Mouse (Mus musculus): ENCODE measurements around the gene Micu2. TPM values are rescaled to one million over a fixed set of nuclear protein-coding genes. Genes with fewer than 3 reads are reported as not detected.
A peak's percentile ranks its signal among the peaks of the same experiment; 100 is the strongest.

Gene Micu2
- polyA plus RNA-seq, 1 experiment from 2014 or later, result 84.4 TPM

DNA sequence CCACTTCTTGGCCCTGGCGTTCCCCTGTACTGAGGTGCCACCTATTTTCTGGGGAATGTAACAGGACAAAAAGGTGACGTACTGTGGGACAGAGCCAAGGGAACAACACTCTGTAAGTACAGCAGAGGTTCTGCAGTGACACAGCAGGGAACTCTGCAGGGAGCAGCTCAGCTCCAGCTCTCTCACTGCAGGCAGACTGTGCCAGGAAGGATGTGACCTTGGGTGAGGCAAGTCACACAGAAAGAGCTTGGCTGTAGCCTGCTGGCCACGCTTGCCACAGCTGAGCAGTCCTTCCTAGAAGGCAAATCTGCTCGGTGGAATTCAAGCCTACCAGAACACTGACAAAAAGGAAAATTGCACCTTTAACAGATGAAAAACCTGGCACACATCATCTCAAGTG, 117.3 kb downstream of the Micu2 start:
- no peaks in the 10 kb centered on the region for H3K36me3 ChIP-seq (ENCODE audit: insufficient read depth, low read length)
- ATAC-seq (replicated peaks; ENCODE audit: low FRiP score, low read depth), result no peak
- H3K4me2 ChIP-seq (ENCODE audit: low read length), result no peak overlapping the region
- peak; percentile 36; the same call in 1 of the 2 replicates for TF ChIP-seq CTCF (IDR thresholded peaks at IDR 0.05; ENCODE audit: low read depth)
- DNase-seq (ENCODE audit: low spot score), result peak; percentile 47
- no peak overlapping the region for H3K4me3 ChIP-seq (replicated peaks; ENCODE audit: low read depth, low read length)
- no peak overlapping the region for H3K9ac ChIP-seq (ENCODE audit: low read depth, low read length)
- H3K27me3 ChIP-seq (ENCODE audit: insufficient read depth, low read length), result no peaks in the 10 kb centered on the region
- H3K4me1 ChIP-seq (replicated peaks; ENCODE audit: insufficient read depth, low read length), result peaks cover 15% of the 10 kb centered on the region
- peak overlapping the region; percentile 50 for H3K27ac ChIP-seq
- WGBS, result 49% methylated on average over 4 of the region's 4 CpGs
- H3K9me3 ChIP-seq (replicated peaks; ENCODE audit: low read length), result no peaks in the 10 kb centered on the region

DNA sequence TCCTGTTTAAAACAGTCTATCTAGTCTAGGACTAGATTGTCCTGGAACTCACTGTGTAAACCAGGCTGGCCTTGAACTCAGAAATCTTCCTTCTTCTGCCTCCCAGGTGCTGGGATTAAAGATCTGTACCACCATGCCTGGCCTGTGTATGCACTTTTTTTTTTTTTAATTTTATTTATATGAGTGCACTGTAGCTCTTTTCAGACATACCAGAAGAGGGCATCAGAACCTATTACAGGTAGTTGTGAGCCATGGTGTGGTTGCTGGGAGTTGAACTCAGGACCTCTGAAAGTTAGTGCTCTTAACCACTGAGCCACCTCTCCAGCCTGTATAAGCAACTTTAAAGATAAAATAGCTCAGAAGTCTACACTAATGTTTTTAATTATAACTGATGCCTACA, 118.0 kb downstream of the Micu2 start:
- H3K27me3 ChIP-seq (ENCODE audit: insufficient read depth, low read length), result no peaks in the 10 kb centered on the region
- no peak for DNase-seq (ENCODE audit: low spot score)
- no peak overlapping the region for H3K4me2 ChIP-seq (ENCODE audit: low read length)
- no peak overlapping the region for H3K4me3 ChIP-seq (replicated peaks; ENCODE audit: low read depth, low read length)
- H3K9me3 ChIP-seq (replicated peaks; ENCODE audit: low read length), result no peaks in the 10 kb centered on the region
- H3K36me3 ChIP-seq (ENCODE audit: insufficient read depth, low read length), result no peaks in the 10 kb centered on the region
- no peak overlapping the region for H3K27ac ChIP-seq
- TF ChIP-seq CTCF (IDR thresholded peaks at IDR 0.05; ENCODE audit: low read depth), result peak; percentile 23; the same call in 1 of the 2 replicates
- no peak overlapping the region for H3K9ac ChIP-seq (ENCODE audit: low read depth, low read length)
- ATAC-seq (replicated peaks; ENCODE audit: low FRiP score, low read depth), result no peak
- peaks cover 15% of the 10 kb centered on the region for H3K4me1 ChIP-seq (replicated peaks; ENCODE audit: insufficient read depth, low read length)

GRCm38 (mm10) chr14:57877921-57878320, 121.1 kb downstream of the Micu2 start:
- Histone ChIP-seq H3K27ac (no peak overlapping the region), H3K4me3 (replicated peaks; ENCODE audit: low read depth, low read length) (no peak overlapping the region), H3K4me2 (ENCODE audit: low read length) (no peak overlapping the region), H3K9ac (ENCODE audit: low read depth, low read length) (no peak overlapping the region), H3K4me1 (replicated peaks; ENCODE audit: insufficient read depth, low read length) (peaks cover 11% of the 10 kb centered on the region; the same call in 1 of the 2 replicates), H3K9me3 (replicated peaks; ENCODE audit: low read length) (no peaks in the 10 kb centered on the region), H3K36me3 (ENCODE audit: insufficient read depth, low read length) (no peaks in the 10 kb centered on the region), H3K27me3 (ENCODE audit: insufficient read depth, low read length) (no peaks in the 10 kb centered on the region)
- DNase-seq (ENCODE audit: low spot score) (no peak), ATAC-seq (replicated peaks; ENCODE audit: low FRiP score, low read depth) (no peak)
- WGBS, result 95% methylated on average over 9 of the region's 9 CpGs
- no peak for TF ChIP-seq CTCF (IDR thresholded peaks at IDR 0.05; ENCODE audit: low read depth)

DNA sequence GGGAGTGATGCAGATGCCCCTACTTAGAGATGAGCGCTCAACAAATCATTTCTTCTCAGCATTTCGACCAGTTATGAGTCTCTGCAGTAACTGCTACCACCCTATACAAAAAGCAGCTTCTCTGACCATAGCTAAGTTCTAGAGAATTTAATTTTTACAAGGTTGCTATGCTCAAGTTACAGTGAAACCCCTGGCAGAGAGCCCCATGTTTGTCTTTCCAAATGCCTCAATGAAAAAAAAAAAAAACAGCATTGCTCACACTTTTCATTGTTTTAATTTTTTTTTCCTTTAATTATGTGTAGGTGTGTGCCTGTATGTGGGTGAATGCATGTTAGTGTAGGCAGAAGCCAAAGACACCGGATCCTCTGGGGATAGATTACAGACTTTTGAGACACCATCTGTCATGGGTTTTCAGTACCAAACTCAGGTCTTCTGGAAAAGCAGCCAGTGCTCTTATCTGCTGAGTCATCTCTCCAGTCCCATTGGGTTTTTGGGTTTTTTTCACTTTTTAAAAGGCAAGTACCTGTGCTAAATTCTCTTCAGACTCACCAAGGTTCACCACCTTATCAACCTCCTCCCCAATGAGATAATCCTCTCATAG, 132.3 kb downstream of the Micu2 start:
- no peak for DNase-seq (ENCODE audit: low spot score)
- TF ChIP-seq CTCF (IDR thresholded peaks at IDR 0.05; ENCODE audit: low read depth), result no peak
- ATAC-seq (replicated peaks; ENCODE audit: low FRiP score, low read depth), result no peak
- Histone ChIP-seq H3K4me1 (replicated peaks; ENCODE audit: insufficient read depth, low read length) (no peaks in the 10 kb centered on the region), H3K4me3 (replicated peaks; ENCODE audit: low read depth, low read length) (no peak overlapping the region), H3K9me3 (replicated peaks; ENCODE audit: low read length) (no peaks in the 10 kb centered on the region), H3K4me2 (ENCODE audit: low read length) (no peak overlapping the region), H3K27ac (no peak overlapping the region), H3K9ac (ENCODE audit: low read depth, low read length) (no peak overlapping the region), H3K27me3 (ENCODE audit: insufficient read depth, low read length) (no peaks in the 10 kb centered on the region), H3K36me3 (ENCODE audit: insufficient read depth, low read length) (peaks cover 14% of the 10 kb centered on the region)
- WGBS, result 87% methylated on average over 3 of the region's 3 CpGs

Other genes with a start within 250 kb of the Micu2 start
- 22.0 and 24.2 TPM in 2 replicates for gene Lats2, start 240.9 kb downstream of the Micu2 start, polyA plus RNA-seq (2015; fragmentation: Nextera tagmentation; extraction: Ambion mirVana)
- gene Sap18, start 201.1 kb downstream of the Micu2 start, polyA plus RNA-seq (2015; fragmentation: Nextera tagmentation; extraction: Ambion mirVana), result 17.3 and 17.9 TPM in 2 replicates
- gene Ska3, start 173.1 kb downstream of the Micu2 start, polyA plus RNA-seq (2015; fragmentation: Nextera tagmentation; extraction: Ambion mirVana), result 12.9 and 16.2 TPM in 2 replicates
- gene Mrpl57, start 173.0 kb downstream of the Micu2 start, polyA plus RNA-seq (2015; fragmentation: Nextera tagmentation; extraction: Ambion mirVana), result 224 and 230 TPM in 2 replicates
- gene Zdhhc20, start 109.0 kb downstream of the Micu2 start, polyA plus RNA-seq (2015; fragmentation: Nextera tagmentation; extraction: Ambion mirVana), result 46.1 and 53.2 TPM in 2 replicates
- 15.3 and 16.3 TPM in 2 replicates for gene Fgf9, start 71.3 kb upstream of the Micu2 start, polyA plus RNA-seq (2015; fragmentation: Nextera tagmentation; extraction: Ambion mirVana)